Mouse (Mus musculus) T-helper 2 cell (primary cell): ENCODE data around the gene Gm47429.
"Not testable (repeated sequence)": the region's sequence is repeated elsewhere in the genome, so short reads cannot be mapped to it uniquely, and the experiment has no call there.

ENCODE experiments used
- in situ Hi-C: fragments of 300-600 bp; cut with MboI, MseI; formaldehyde crosslinking; loops from one replicate; pipeline ENCODE4 v1.15.1; 2025; ENCODE audit warnings: high pct_unique_total_duplicates

Gm47429 gene

GRCm38 (mm10) chr13:50443812-50444211 lies at the start of gene Gm47429:
Gm47429 (minus strand) TSS chr13:50443912.
- in situ Hi-C loops: no loop called here

GRCm38 (mm10) chr13:50488510-50488909 lies 44.8 kb upstream of the Gm47429 start:
- in situ Hi-C loops: not testable (repeated sequence)

DNA sequence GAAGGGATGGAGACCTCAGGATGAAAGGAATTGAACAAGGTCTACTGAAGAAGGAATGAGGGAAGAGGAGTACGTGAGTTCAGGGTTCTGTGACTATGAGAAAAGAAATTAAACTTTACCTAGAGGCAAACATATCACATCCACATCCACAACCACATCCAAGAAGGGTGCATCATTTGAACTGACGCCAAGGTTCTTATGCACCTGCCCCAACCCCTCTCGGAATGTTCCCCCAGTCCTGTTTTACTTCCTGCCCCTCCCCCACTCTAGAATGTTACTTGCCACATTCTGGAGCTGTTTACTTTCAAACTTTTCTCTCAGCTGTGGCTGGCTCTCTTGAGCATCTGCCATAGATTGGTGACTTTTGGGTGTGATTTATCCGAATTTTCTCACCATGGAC lies 23.3 kb upstream of the Gm47429 start, which contains the start of gene Nutm2:
Nutm2 (plus strand) TSS at position 301 of the 400 bp plus-strand sequence.
- in situ Hi-C loops: no loop called here

- in situ Hi-C loops: no loop called here
Measured at GRCm38 (mm10) chr13:50464621-50465562, 21.2 kb upstream of the Gm47429 start.

- in situ Hi-C loops: not testable (repeated sequence)
Measured at GRCm38 (mm10) chr13:50460433-50460832, 16.7 kb upstream of the Gm47429 start.

DNA sequence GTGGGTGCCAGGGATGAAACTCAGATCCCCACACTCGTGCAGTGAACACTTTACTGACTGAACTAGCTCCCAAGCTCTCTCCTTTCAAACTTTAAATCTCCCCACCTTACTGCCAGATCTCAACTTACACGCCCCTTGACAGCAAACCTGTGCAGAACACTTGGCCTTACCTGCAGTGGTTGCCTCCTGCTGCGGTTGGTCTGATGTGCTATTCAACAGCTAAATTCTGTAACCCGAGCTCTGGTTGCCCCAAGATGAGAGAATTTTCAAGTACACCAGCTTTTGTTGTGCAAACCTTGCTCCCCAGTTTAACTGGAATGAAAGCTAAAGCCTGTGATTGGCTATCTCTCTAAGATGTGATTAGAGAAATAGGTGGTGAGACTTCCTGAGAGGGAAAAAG lies 9.7 kb upstream of the Gm47429 start:
- in situ Hi-C loops: no loop called here

- in situ Hi-C loops: not testable (repeated sequence)
Measured at GRCm38 (mm10) chr13:50452266-50452665, 8.6 kb upstream of the Gm47429 start.

DNA sequence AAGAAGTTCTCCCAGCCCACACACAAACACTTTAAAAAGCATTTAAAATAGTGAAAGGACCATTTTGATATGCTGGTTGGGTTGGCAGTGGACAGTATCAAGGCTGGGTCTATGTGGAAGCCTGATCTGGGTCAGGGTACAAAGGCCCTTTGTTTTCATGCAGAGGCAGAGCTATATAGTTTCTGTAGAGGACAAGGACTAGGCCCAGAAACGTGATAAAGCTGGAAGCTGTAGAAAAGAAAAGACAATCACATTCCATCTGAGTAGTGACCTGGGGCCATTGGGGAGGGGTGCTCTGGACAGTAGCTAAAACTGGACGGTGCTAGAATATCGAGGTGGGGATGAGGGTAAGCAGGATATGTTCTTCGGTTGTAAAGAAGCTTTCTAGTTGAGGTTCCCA lies 1.5 kb upstream of the Gm47429 start:
- in situ Hi-C loops: no loop called here

GRCm38 (mm10) chr13:50426686-50427085 lies 17.0 kb downstream of the Gm47429 start:
- in situ Hi-C loops: no loop called here

DNA sequence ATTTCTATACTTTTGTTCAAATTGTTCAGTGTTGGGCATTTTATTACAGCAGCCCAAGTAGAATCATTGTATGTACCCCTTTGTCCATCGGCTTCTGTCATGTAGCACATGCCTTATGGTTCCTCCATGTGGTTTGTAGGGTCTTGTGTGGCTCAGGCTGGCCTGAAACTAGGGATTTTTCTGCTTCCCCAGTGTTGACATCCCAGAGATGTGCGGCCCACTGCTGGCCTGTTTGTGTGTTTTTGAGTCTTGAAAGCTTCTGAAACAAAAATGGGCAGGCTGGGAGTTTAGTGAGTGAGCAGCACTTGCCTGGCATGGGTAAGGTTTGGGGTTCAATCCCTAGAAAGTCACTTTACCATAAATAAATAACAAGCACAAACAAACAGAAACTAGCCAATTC lies 19.2 kb downstream of the Gm47429 start:
- in situ Hi-C loops: no loop called here

DNA sequence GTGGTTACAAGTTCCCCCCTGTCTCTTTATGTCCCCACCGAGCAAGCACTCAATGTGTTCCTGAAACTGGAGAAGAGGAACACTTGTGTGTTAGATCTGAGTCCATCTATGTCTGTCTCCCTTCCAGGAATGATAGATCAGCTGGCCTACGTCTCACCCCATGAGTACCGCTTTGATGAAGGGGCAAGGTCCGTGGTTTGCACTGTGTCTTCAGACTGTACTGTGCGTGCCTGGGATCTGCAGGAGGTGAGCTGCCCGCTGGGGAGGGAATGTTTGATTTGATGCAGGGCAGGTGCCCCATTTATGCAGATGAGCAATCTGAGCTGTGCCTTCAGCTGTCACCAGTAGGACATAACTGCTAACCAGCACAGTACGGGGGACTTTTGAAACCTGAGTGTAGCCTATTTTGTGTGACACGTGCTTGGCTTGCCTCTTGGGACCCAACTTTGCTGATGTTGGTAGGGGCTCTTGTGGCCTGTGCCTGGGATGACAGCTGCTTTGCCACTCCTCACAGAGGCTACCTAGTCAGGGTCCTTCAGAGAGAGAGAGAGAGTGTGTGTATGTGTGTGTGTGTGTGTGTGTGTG lies 20.0 kb downstream of the Gm47429 start:
- in situ Hi-C loops: no loop called here

DNA sequence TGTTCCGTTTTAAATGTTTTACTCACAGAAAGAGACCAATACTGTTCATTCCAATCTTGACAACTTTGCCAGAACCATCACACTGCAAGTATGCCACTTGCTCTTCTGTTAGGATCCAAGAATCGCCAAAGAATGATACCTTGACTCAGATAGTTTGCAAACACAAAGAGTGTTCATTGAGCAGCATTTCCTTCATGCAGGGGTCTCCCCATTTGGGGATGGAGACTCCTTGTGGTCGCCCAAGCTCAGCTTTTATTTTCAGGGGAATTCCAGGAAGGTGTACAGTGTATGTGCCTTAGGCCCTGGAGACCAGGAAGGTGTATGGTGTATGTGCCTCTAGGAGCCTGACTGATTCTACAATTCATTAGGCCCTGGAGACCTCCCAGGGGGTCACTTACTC lies 25.3 kb downstream of the Gm47429 start:
- in situ Hi-C loops: no loop called here

GRCm38 (mm10) chr13:50417389-50418183 lies 26.1 kb downstream of the Gm47429 start, which contains the start of gene Fbxw17:
Fbxw17 (plus strand) TSS chr13:50417864.
- in situ Hi-C loops: no loop called here
